Comparison of ENCODE assay signal across 11 mouse cellular contexts in the genomic region with DNA sequence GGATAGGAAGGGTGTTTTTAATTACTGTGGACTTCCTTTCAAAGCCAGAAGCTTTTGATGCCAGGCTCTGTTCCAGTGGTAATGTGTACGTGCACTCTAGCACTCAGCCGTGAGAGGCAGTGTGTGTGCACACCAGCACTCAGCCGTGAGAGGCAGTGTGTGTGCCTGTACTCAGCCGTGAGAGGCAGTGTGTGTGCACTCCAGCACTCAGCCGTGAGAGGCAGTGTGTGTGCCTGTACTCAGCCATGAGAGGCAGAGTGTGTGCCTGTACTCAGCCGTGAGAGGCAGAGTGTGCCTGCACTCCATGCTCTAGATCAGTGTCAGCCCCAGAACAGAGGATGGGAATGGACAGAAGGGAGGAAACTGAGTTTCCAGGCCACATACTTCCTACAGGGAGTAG.
"Had no signal": no experiment of that assay in that cellular context is flagged by ENCODE, and none has a peak within 500 bp of the region (broad histone marks: within the 10 kb centered on the region; RNA-seq: fewer than 3 reads in every experiment).

No protein-coding gene starts in this region.

- DNase-seq: kidney, adult 8-10 months; kidney, postnatal 25 days; left cerebral cortex, postnatal 4 days; lung, embryonic 14.5 days; thymus, postnatal 4 days had no signal

- H3K4me3 ChIP-seq: limb, embryonic 13.5 days; liver, embryonic 15.5 days; midbrain, embryonic 13.5 days; neural tube, embryonic 12.5 days had no signal

- H3K9ac ChIP-seq: limb, embryonic 13.5 days; liver, embryonic 15.5 days; lung, embryonic 14.5 days; midbrain, embryonic 13.5 days; neural tube, embryonic 12.5 days had no signal

- H3K9me3 ChIP-seq: limb, embryonic 13.5 days; liver, embryonic 15.5 days; midbrain, embryonic 13.5 days; neural tube, embryonic 12.5 days had no signal

- ATAC-seq: midbrain, embryonic 13.5 days had no signal

- H3K27ac ChIP-seq: limb, embryonic 13.5 days; liver, embryonic 15.5 days; midbrain, embryonic 13.5 days; neural tube, embryonic 12.5 days; stomach, postnatal 0 days had no signal

- H3K4me2 ChIP-seq: limb, embryonic 13.5 days; liver, embryonic 11.5 days; liver, embryonic 15.5 days; lung, embryonic 14.5 days; midbrain, embryonic 13.5 days; neural tube, embryonic 12.5 days had no signal

- H3K4me1 ChIP-seq: limb, embryonic 13.5 days; liver, embryonic 15.5 days; midbrain, embryonic 13.5 days had no signal

- H3K27me3 ChIP-seq: limb, embryonic 13.5 days; liver, embryonic 15.5 days; midbrain, embryonic 13.5 days; neural tube, embryonic 12.5 days had no signal
